Comparison of ENCODE assay signal across 29 mouse cellular contexts in the genomic region with DNA sequence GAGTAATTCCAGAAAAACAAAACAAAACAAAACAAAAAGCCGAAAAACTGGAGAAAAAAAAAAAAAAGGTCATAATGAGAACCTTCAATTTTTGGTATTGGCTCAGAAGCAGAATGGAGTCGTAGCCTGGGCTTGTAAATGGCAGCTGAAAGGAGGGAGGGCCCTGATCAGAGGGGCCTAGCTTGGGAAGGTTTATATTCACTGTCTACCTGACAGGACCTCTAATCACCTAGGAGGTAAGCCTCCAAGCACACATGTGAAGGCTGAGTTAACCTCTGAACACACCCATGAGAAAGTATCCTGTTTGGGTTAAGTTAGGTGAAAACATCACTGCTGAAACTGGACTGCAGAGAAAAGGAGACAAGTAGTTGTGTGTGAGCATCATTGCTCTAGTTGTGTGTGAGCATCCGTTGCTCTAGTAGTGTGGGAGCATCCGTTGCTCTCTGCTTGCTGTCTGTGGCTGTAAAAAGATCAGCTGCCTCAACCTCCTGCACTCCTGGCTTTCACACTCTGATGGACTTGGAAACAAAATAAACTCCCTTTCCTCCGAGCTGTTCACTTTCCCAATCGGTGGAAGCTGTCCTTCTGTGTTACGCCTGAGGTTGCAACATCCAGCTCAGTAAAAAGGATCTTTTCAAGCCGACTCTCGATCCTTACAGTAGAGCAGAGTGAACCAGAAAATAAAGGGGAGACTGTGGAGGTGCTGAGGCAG. TPM values are rescaled to one million over a fixed set of nuclear protein-coding genes. Genes with fewer than 3 reads are reported as not detected.
"Had no signal": no experiment of that assay in that cellular context is flagged by ENCODE, and none has a peak within 500 bp of the region (broad histone marks: within the 10 kb centered on the region; RNA-seq: fewer than 3 reads in every experiment).

No protein-coding gene starts in this region.

- H3K36me3 ChIP-seq: limb, embryonic 12.5 days; limb, embryonic 15.5 days; liver, embryonic 12.5 days; liver, embryonic 15.5 days; lung, embryonic 15.5 days; midbrain, embryonic 10.5 days; neural tube, embryonic 12.5 days; neural tube, embryonic 15.5 days had no signal

- H3K9ac ChIP-seq: limb, embryonic 12.5 days; limb, embryonic 15.5 days; liver, embryonic 12.5 days; liver, embryonic 15.5 days; lung, embryonic 15.5 days; neural tube, embryonic 12.5 days; neural tube, embryonic 15.5 days had no signal

- DNase-seq: kidney, postnatal 10 days; kidney, postnatal 36 days; left cerebral cortex, postnatal 4 days; lung, adult 18-20 months; lung, postnatal 10 days; lung, postnatal 36 days; midbrain, embryonic 14.5 days; right cerebral cortex, adult 18-20 months; right cerebral cortex, postnatal 14 days; right cerebral cortex, postnatal 4 days; thymus, adult 2 months; thymus, postnatal 14 days; thymus, postnatal 4 days had no signal

- H3K4me3 ChIP-seq: limb, embryonic 12.5 days; limb, embryonic 15.5 days; liver, embryonic 12.5 days; liver, embryonic 15.5 days; lung, embryonic 15.5 days; megakaryocyte, embryonic 14.5 days; midbrain, embryonic 10.5 days; neural tube, embryonic 12.5 days; neural tube, embryonic 15.5 days had no signal

- H3K4me1 ChIP-seq: limb, embryonic 12.5 days; limb, embryonic 15.5 days; liver, embryonic 12.5 days; liver, embryonic 15.5 days; lung, embryonic 15.5 days; megakaryocyte, embryonic 14.5 days; neural tube, embryonic 12.5 days; neural tube, embryonic 15.5 days had no signal

- H3K27ac ChIP-seq: limb, embryonic 12.5 days; limb, embryonic 15.5 days; liver, embryonic 12.5 days; liver, embryonic 15.5 days; lung, embryonic 15.5 days; midbrain, embryonic 10.5 days; neural tube, embryonic 12.5 days; neural tube, embryonic 15.5 days; stomach, postnatal 0 days had no signal

- H3K4me2 ChIP-seq: limb, embryonic 12.5 days; limb, embryonic 15.5 days; liver, embryonic 12.5 days; liver, embryonic 15.5 days; lung, embryonic 15.5 days; neural tube, embryonic 12.5 days; neural tube, embryonic 15.5 days had no signal

- H3K27me3 ChIP-seq: limb, embryonic 12.5 days; limb, embryonic 15.5 days; liver, embryonic 12.5 days; liver, embryonic 15.5 days; lung, embryonic 15.5 days; neural tube, embryonic 12.5 days; neural tube, embryonic 15.5 days had no signal

- ATAC-seq: intestine, postnatal 0 days; liver, embryonic 12.5 days had no signal

- H3K9me3 ChIP-seq: limb, embryonic 12.5 days; limb, embryonic 15.5 days; liver, embryonic 12.5 days; liver, embryonic 15.5 days; lung, embryonic 15.5 days; midbrain, embryonic 10.5 days; neural tube, embryonic 12.5 days; neural tube, embryonic 15.5 days had no signal

RNA-seq across cellular contexts. Expression of a gene that starts 6.2 kb away (rescaled TPM):
- total RNA-seq: layer of hippocampus, adult 18-20 months; layer of hippocampus, postnatal 14 days; left cerebral cortex, adult 8-10 months; left cerebral cortex, postnatal 14 days; left cerebral cortex, postnatal 4 days had no signal
- polyA plus RNA-seq: intestine, postnatal 0 days; limb, embryonic 12.5 days; limb, embryonic 15.5 days; liver, embryonic 12.5 days; liver, embryonic 15.5 days; lung, embryonic 15.5 days; midbrain, embryonic 10.5 days; midbrain, embryonic 14.5 days; neural tube, embryonic 12.5 days; neural tube, embryonic 15.5 days; stomach, embryonic 14.5 days; stomach, postnatal 0 days had no signal

RNA-seq across cellular contexts. Expression of a gene that starts 17.8 kb away (rescaled TPM):
- total RNA-seq: layer of hippocampus, adult 18-20 months; layer of hippocampus, postnatal 14 days; left cerebral cortex, adult 8-10 months; left cerebral cortex, postnatal 14 days; left cerebral cortex, postnatal 4 days had no signal
- polyA plus RNA-seq: intestine, postnatal 0 days; limb, embryonic 12.5 days; limb, embryonic 15.5 days; liver, embryonic 12.5 days; liver, embryonic 15.5 days; lung, embryonic 15.5 days; midbrain, embryonic 10.5 days; midbrain, embryonic 14.5 days; neural tube, embryonic 12.5 days; neural tube, embryonic 15.5 days; stomach, embryonic 14.5 days; stomach, postnatal 0 days; thymus, adult 2 months had no signal

RNA-seq across cellular contexts. Expression of a gene that starts 28.0 kb away (rescaled TPM):
- total RNA-seq: layer of hippocampus, adult 18-20 months had no signal
- polyA plus RNA-seq: limb, embryonic 12.5 days; liver, embryonic 12.5 days; liver, embryonic 15.5 days; lung, embryonic 15.5 days; midbrain, embryonic 10.5 days; midbrain, embryonic 14.5 days; neural tube, embryonic 12.5 days; stomach, embryonic 14.5 days; stomach, postnatal 0 days had no signal

RNA-seq across cellular contexts. Expression of a gene that starts 46.4 kb away (rescaled TPM):
- total RNA-seq: layer of hippocampus, adult 18-20 months; layer of hippocampus, postnatal 14 days; left cerebral cortex, adult 8-10 months; left cerebral cortex, postnatal 14 days; left cerebral cortex, postnatal 4 days had no signal
- polyA plus RNA-seq: intestine, postnatal 0 days; limb, embryonic 12.5 days; limb, embryonic 15.5 days; liver, embryonic 12.5 days; liver, embryonic 15.5 days; lung, embryonic 15.5 days; midbrain, embryonic 10.5 days; midbrain, embryonic 14.5 days; neural tube, embryonic 12.5 days; neural tube, embryonic 15.5 days; stomach, embryonic 14.5 days; stomach, postnatal 0 days; thymus, adult 2 months had no signal
